Mouse (Mus musculus) thymus, adult 2 months (tissue): ENCODE data around the gene Setd6.

Experiments used
- CTCF ChIP-seq: fragments of 200-500 bp; IDR thresholded peaks from 2 replicates; pipeline ENCODE4 v1.5.1; 2012; ENCODE audit warnings: mild to moderate bottlenecking, control low read depth, low read length, moderate library complexity, borderline replicate concordance; ENCODE audit not compliant: control insufficient read depth, poor library complexity, insufficient read depth; ENCODE audit errors: extremely low read depth
- POLR2A ChIP-seq: fragments of 200-500 bp; IDR thresholded peaks from 2 replicates; pipeline ENCODE4 v1.6.1; 2012; ENCODE audit warnings: mild to moderate bottlenecking, low read length, control low read depth, moderate library complexity; ENCODE audit not compliant: control insufficient read depth, poor library complexity, insufficient read depth; ENCODE audit errors: extremely low read depth

DNA sequence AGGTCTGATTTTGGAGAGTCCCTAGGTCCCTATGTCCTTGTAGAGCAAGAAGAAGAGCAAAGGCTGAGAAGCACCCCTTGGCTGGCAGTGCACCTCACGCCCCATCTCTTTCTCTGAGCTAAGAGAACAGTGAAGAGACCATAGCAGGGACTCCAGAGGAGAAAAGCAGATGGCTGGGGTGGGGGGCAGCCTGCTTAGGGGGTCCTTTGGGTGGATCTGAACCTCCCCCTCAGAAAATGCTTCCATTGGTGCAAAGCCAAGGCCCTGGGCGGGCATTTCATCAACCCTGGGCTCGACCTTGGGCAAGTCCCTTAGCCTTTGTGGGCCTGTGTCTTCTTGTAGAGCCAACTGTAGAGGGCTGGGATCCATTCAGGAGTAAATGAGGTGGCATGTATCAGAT lies 11.1 kb upstream of the Setd6 start:
- TF ChIP-seq CTCF (no peak), POLR2A (no peak)
